Mouse (Mus musculus): ENCODE measurements around the gene Mansc1. TPM values are rescaled to one million over a fixed set of nuclear protein-coding genes. Genes with fewer than 3 reads are reported as not detected.

Mansc1 gene
- total and polyA plus RNA-seq, 3 experiments, result not detected

DNA sequence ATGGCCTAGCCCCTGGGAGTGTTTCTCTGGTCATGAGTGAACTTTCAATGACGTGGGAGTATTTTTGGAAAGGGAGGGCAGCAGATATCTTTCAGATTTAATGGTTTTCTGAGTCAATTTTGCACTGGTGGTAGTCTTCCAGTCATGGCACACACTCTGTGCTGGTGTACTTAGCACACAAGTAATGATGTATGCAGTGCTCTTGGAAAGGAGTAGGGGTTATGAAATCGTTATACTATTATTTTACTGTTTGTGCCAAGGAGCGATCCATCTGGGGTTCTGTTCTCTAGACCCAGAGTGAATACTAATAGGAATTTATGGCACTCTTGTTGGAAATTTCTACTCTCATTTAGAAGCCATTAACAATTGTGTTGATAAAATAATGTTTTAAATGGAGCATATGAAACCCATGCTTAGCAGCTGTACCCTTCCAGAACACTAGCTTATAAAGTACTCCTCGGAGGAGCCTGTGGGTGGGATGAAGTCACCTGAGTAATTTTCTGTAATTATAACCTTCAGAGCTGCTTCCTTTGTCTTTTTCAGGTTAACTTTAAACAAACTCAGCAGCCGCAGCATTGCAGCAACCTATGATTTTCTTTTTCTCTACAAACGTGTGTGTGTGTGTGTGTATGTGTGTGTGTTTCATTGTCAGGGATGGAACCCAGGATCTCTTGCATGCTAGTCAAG lies 37.0 kb upstream of the Mansc1 start:
- H3K36me3 ChIP-seq (replicated peaks), result peaks cover 3% of the 10 kb centered on the region
- no peak for DNase-seq (ENCODE audit: low spot score)
- no peak for ATAC-seq (ENCODE audit: extremely low read depth, insufficient number of reproducible peaks, low FRiP score, poor library complexity, severe bottlenecking)
- peaks cover 57% of the 10 kb centered on the region for H3K4me1 ChIP-seq (ENCODE audit: insufficient read depth, low read depth, low read length)
- no peak overlapping the region for H3K4me3 ChIP-seq (ENCODE audit: low read depth, low read length)
- H3K27me3 ChIP-seq (ENCODE audit: insufficient read depth, low read length), result no peaks in the 10 kb centered on the region
- no peaks in the 10 kb centered on the region for H3K9me3 ChIP-seq (replicated peaks)
- TF ChIP-seq TAL1 (conservative IDR thresholded peaks at IDR 0.05; ENCODE audit: low read depth, low read length), result no peak
- no peak for TF ChIP-seq CTCF (IDR thresholded peaks at IDR 0.05; ENCODE audit: low read depth, low read length)
- TF ChIP-seq GATA1 (IDR thresholded peaks at IDR 0.05; ENCODE audit: borderline replicate concordance, low read length), result no peak
- TF ChIP-seq GATA2 (IDR thresholded peaks at IDR 0.05; ENCODE audit: borderline replicate concordance, low read depth, low read length), result no peak
- no peak for TF ChIP-seq POLR2AphosphoS5 (IDR thresholded peaks at IDR 0.05; ENCODE audit: insufficient replicate concordance, low read depth, low read length)

DNA sequence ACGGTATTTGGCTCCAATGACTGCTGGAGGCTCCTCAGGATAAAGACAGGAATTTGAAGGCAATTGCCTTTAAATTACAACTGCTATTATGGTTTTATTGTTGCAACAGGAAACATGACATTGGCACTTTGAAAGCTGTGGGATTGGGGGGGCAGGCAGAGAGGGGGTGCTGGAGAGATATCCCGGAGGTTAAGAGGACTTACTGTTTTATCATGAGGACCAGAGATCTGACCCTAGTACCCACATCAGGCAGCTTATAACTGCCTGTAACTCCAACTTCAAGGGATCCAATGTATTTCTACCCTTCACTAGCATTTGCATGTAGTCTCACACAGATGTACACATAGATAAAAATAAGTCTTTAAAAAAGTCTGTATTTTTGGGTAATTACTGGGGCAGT lies 36.2 kb upstream of the Mansc1 start:
- DNase-seq (ENCODE audit: low spot score) (peak; percentile 18), ATAC-seq (ENCODE audit: extremely low read depth, insufficient number of reproducible peaks, low FRiP score, poor library complexity, severe bottlenecking) (peak; percentile 69)
- H3K36me3 ChIP-seq (replicated peaks), result peaks cover 3% of the 10 kb centered on the region
- peaks cover 59% of the 10 kb centered on the region for H3K4me1 ChIP-seq (ENCODE audit: insufficient read depth, low read depth, low read length)
- no peaks in the 10 kb centered on the region for H3K27me3 ChIP-seq (ENCODE audit: insufficient read depth, low read length)
- H3K4me3 ChIP-seq (ENCODE audit: low read depth, low read length), result no peak overlapping the region
- TF ChIP-seq CTCF (IDR thresholded peaks at IDR 0.05; ENCODE audit: low read depth, low read length), result no peak
- peak; percentile 46; the same call in 1 of the 2 replicates for TF ChIP-seq TAL1 (conservative IDR thresholded peaks at IDR 0.05; ENCODE audit: low read depth, low read length)
- no peaks in the 10 kb centered on the region for H3K9me3 ChIP-seq (replicated peaks)

DNA sequence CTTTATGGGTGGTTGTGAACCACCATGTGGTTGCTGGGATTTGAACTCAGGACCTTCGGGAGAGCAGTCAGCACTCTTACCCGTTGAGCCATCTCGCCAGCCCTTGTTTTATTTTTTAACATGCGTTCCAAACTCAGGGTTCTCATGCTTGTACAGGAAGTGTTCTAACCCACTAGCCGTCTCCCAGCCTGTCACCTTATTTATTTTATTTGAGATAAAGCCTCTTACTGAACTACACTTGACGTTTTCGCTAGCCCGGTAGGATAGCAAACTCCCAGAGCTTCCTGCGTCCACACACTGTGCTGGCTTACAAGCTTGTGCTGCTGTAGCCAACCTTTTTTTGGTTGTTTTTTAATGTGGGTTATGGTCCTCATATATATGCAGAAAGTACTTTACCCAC lies 33.5 kb upstream of the Mansc1 start:
- Histone ChIP-seq H3K4me3 (ENCODE audit: low read depth, low read length) (no peak overlapping the region), H3K9me3 (replicated peaks) (no peaks in the 10 kb centered on the region), H3K27me3 (ENCODE audit: insufficient read depth, low read length) (no peaks in the 10 kb centered on the region), H3K36me3 (replicated peaks) (peaks cover 11% of the 10 kb centered on the region), H3K4me1 (ENCODE audit: insufficient read depth, low read depth, low read length) (peaks cover 64% of the 10 kb centered on the region)
- TF ChIP-seq GATA2 (IDR thresholded peaks at IDR 0.05; ENCODE audit: borderline replicate concordance, low read depth, low read length), result no peak
- TF ChIP-seq CTCF (IDR thresholded peaks at IDR 0.05; ENCODE audit: low read depth, low read length), result no peak
- no peak for TF ChIP-seq TAL1 (conservative IDR thresholded peaks at IDR 0.05; ENCODE audit: low read depth, low read length)
- no peak for TF ChIP-seq POLR2AphosphoS5 (IDR thresholded peaks at IDR 0.05; ENCODE audit: insufficient replicate concordance, low read depth, low read length)
- TF ChIP-seq GATA1 (IDR thresholded peaks at IDR 0.05; ENCODE audit: borderline replicate concordance, low read length), result no peak
- no peak for ATAC-seq (ENCODE audit: extremely low read depth, insufficient number of reproducible peaks, low FRiP score, poor library complexity, severe bottlenecking)
- no peak for DNase-seq (ENCODE audit: low spot score)

DNA sequence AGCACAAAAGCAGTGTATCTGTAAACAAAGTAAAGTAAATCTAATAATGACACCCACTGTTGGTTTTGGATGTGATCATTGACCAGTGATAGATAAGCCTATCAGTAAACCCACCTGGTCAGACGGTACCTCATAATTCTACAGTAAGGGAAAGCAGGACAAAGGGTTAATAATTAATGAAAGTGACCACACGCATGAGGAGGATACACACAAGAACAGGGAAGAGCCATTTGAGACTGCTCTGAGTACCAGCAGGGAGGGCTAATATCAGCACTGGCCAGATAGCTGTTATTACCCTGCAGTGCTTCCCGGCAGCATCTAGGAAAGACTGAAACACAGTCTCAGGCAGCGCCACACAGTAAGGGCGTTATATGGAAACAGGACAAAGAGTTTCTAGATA lies 32.3 kb upstream of the Mansc1 start:
- ATAC-seq (ENCODE audit: extremely low read depth, insufficient number of reproducible peaks, low FRiP score, poor library complexity, severe bottlenecking) (peak; percentile 23; the same call in 1 of the 2 replicates), DNase-seq (ENCODE audit: low spot score) (no peak)
- Histone ChIP-seq H3K4me1 (ENCODE audit: insufficient read depth, low read depth, low read length) (peaks cover 62% of the 10 kb centered on the region), H3K4me3 (ENCODE audit: low read depth, low read length) (no peak overlapping the region), H3K36me3 (replicated peaks) (peaks cover 12% of the 10 kb centered on the region), H3K9me3 (replicated peaks) (no peaks in the 10 kb centered on the region), H3K27me3 (ENCODE audit: insufficient read depth, low read length) (no peaks in the 10 kb centered on the region)
- peak; percentile 27; the same call in 1 of the 2 replicates for TF ChIP-seq TAL1 (conservative IDR thresholded peaks at IDR 0.05; ENCODE audit: low read depth, low read length)
- TF ChIP-seq CTCF (IDR thresholded peaks at IDR 0.05; ENCODE audit: low read depth, low read length), result no peak

DNA sequence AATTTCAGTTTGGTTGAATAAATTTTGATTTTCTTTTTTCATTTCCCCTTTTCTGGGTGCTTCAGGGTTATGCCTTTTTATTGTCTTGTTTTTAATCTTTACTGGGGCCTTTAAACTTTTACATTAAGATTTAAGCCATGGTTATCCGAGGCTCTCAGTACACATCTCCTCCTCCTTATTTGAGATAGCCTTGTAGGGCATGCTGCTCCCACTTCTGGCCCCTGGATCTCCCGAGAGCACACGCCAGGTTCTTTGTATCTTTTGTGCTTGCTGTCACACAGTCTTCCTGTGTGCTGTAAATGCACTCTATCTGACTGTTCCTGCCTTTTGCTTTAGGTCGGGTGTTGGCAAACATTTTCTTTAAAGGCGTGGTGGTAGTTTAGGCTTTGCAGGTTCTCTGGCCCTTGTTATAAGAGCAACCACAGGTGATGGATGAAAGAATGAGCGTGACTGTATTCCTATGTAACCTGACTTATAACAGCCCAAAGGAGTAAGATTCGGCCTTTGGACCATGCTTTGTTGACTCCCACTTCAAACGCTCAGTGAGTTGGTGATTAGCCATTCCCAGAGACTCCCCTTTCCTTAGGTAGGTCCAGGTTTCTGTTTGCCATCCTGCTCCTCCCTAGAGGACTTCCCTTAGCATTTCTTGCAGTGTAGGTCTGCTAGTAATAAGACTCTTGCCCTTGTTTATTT lies 28.6 kb upstream of the Mansc1 start:
- Histone ChIP-seq H3K4me3 (ENCODE audit: low read depth, low read length) (no peak overlapping the region), H3K9me3 (replicated peaks) (no peaks in the 10 kb centered on the region), H3K27me3 (ENCODE audit: insufficient read depth, low read length) (no peaks in the 10 kb centered on the region), H3K4me1 (ENCODE audit: insufficient read depth, low read depth, low read length) (peaks cover 35% of the 10 kb centered on the region), H3K36me3 (replicated peaks) (peaks cover 20% of the 10 kb centered on the region)
- ATAC-seq (ENCODE audit: extremely low read depth, insufficient number of reproducible peaks, low FRiP score, poor library complexity, severe bottlenecking) (no peak), DNase-seq (ENCODE audit: low spot score) (no peak)
- TF ChIP-seq POLR2AphosphoS5 (IDR thresholded peaks at IDR 0.05; ENCODE audit: insufficient replicate concordance, low read depth, low read length), result no peak
- no peak for TF ChIP-seq GATA2 (IDR thresholded peaks at IDR 0.05; ENCODE audit: borderline replicate concordance, low read depth, low read length)
- no peak for TF ChIP-seq CTCF (IDR thresholded peaks at IDR 0.05; ENCODE audit: low read depth, low read length)
- TF ChIP-seq TAL1 (conservative IDR thresholded peaks at IDR 0.05; ENCODE audit: low read depth, low read length), result no peak
- TF ChIP-seq GATA1 (IDR thresholded peaks at IDR 0.05; ENCODE audit: borderline replicate concordance, low read length), result no peak

DNA sequence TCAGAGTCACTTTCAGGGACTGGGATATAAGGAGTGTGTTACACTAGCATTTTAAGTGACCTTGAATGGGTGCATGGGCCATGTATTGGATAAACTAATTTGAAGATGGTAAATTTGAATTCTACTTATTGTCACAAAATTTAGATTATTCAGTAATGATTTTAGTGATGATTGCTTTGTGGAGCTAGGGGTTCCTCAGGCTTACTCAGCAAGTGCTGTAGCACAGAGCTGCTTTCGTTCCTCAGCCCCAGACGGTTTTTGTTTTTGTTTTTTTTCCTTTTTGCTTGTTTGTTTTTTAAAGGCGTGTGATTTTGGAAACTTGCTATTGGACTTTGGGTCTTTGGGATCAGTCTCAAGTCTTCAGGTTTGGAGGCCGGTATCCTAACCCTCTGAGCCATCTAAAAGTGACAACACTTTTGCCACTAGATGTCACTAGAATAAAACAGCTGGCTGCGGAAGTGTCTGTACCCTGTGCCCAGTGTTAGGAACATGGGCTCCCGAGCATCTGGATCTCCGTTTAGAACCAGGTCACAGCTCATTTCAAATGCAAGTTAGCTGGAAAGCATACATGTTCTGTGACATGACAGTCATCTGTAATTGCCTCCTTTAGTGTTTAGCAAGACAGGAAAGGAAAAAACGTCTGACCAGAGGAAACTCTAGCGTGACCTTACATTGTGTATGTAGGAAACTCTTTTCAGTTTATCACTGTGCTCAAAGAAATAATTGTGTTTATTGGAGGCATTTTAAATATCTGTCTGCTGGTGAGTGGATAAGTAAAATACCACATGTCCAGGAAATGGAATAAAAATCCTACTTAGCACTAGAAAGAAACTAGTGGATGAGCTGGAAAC lies 27.0 kb upstream of the Mansc1 start:
- TF ChIP-seq GATA1 (IDR thresholded peaks at IDR 0.05; ENCODE audit: borderline replicate concordance, low read length), result no peak
- no peak for TF ChIP-seq TAL1 (conservative IDR thresholded peaks at IDR 0.05; ENCODE audit: low read depth, low read length)
- no peak for TF ChIP-seq POLR2AphosphoS5 (IDR thresholded peaks at IDR 0.05; ENCODE audit: insufficient replicate concordance, low read depth, low read length)
- no peak for TF ChIP-seq GATA2 (IDR thresholded peaks at IDR 0.05; ENCODE audit: borderline replicate concordance, low read depth, low read length)
- TF ChIP-seq CTCF (IDR thresholded peaks at IDR 0.05; ENCODE audit: low read depth, low read length), result no peak
- no peak overlapping the region for H3K4me3 ChIP-seq (ENCODE audit: low read depth, low read length)

More for the DNA sequence above, 27.0 kb upstream of the Mansc1 start:
- ATAC-seq (ENCODE audit: extremely low read depth, insufficient number of reproducible peaks, low FRiP score, poor library complexity, severe bottlenecking) (peak; percentile 85), DNase-seq (ENCODE audit: low spot score) (peak; percentile 28)
- H3K9me3 ChIP-seq (replicated peaks), result no peaks in the 10 kb centered on the region
- peaks cover 26% of the 10 kb centered on the region for H3K4me1 ChIP-seq (ENCODE audit: insufficient read depth, low read depth, low read length)
- peaks cover 22% of the 10 kb centered on the region for H3K36me3 ChIP-seq (replicated peaks)
- no peaks in the 10 kb centered on the region for H3K27me3 ChIP-seq (ENCODE audit: insufficient read depth, low read length)
